Comparison of ENCODE assay signal across 21 mouse cellular contexts in genomic region chr14:27672761-27673160, GRCm38 (mm10). TPM values are rescaled to one million over a fixed set of nuclear protein-coding genes. Genes with fewer than 3 reads are reported as not detected.
A peak's percentile ranks its signal among the peaks of the same experiment; 100 is the strongest.
DNase-seq lines count a peak whose midpoint lies in the region; ATAC-seq lines count a peak whose summit lies in the region.
"Had no signal": no experiment of that assay in that cellular context is flagged by ENCODE, and none has a peak within 500 bp of the region (broad histone marks: within the 10 kb centered on the region; RNA-seq: fewer than 3 reads in every experiment).

No protein-coding gene starts in this region.

- no peak for ATAC-seq in cerebellum, adult (ENCODE audit: insufficient number of reproducible peaks, low FRiP score, low TSS enrichment)
- ATAC-seq: forebrain, embryonic 16.5 days; intestine, embryonic 16.5 days; midbrain, embryonic 13.5 days; Patski had no signal

- DNase-seq in layer of hippocampus, adult 18-20 months (ENCODE audit: low spot score in 2 of 2): peak; percentile 56 to 81
- no peak for DNase-seq in layer of hippocampus, adult 9-10 months (ENCODE audit: low spot score)
- DNase-seq in right cerebral cortex, adult 18-20 months: peak; percentile 51
- no peak for DNase-seq in right cerebral cortex, postnatal 4 days
- DNase-seq in right cerebral cortex, postnatal 14 days: peak; percentile 16
- DNase-seq in adrenal gland, postnatal 10 days: no peak
- DNase-seq: adrenal gland, postnatal 14 days; cerebellum, adult 18-20 months; cerebellum, postnatal 10 days; gastrocnemius, postnatal 10 days; heart, postnatal 36 days; kidney, adult 8-10 months; lung, postnatal 36 days had no signal

RNA-seq across cellular contexts. Expression of gene Erc2, which starts 50.5 kb away (rescaled TPM):
- total RNA-seq in layer of hippocampus, adult 18-20 months (2021): 100 to 1,000 TPM; 198 to 199 TPM
- total RNA-seq in adrenal gland, postnatal 10 days (2021): 1 to 10 TPM; 5.0 to 9.3 TPM
- total RNA-seq: common myeloid progenitor, adult 5-6 weeks; granulocyte monocyte progenitor cell, adult 5-6 weeks; MEL had no signal

Comparison
In these comparisons a context has a peak if more than half of its experiments do, and no peak if none do; other contexts are left out.
1. DNase-seq: peak in layer of hippocampus, adult 18-20 months (2 of 2), right cerebral cortex, adult 18-20 months (single experiment) and right cerebral cortex, postnatal 14 days (single experiment); none in layer of hippocampus, adult 9-10 months (single experiment), right cerebral cortex, postnatal 4 days (single experiment) and adrenal gland, postnatal 10 days (single experiment).
2. RNA of gene Erc2, which starts 50.5 kb away (total RNA-seq): 198 to 199 TPM in layer of hippocampus, adult 18-20 months; 5.0 to 9.3 TPM in adrenal gland, postnatal 10 days; every median in the first group is over 10 times any median in the second.